Mouse (Mus musculus): ENCODE results near the gene Dnmt3b. TPM values are rescaled to one million over a fixed set of nuclear protein-coding genes. Genes with fewer than 3 reads are reported as not detected.

Dnmt3b gene
- total RNA-seq, 2 experiments from 2014 or later = 0.56 to 0.89 TPM

- intact Hi-C loops (cut with DNase I) = no loop called here
- peak; percentile 18 for DNase-seq
- no peak overlapping the region for H3K27ac ChIP-seq
- no peak for TF ChIP-seq CTCF (IDR thresholded peaks at IDR 0.05)
- H3K4me3 ChIP-seq = no peak overlapping the region
Measured at GRCm38 (mm10) chr2:153612594-153613281, 36.5 kb upstream of the Dnmt3b start.

- intact Hi-C loops (cut with DNase I) = no loop called here
- no peak for DNase-seq
- Histone ChIP-seq H3K4me3 (no peak overlapping the region), H3K27ac (no peak overlapping the region)
- no peak for TF ChIP-seq CTCF (IDR thresholded peaks at IDR 0.05)
Measured at GRCm38 (mm10) chr2:153616893-153617292, 32.4 kb upstream of the Dnmt3b start.

- Histone ChIP-seq H3K27ac (no peak overlapping the region), H3K4me3 (no peak overlapping the region)
- TF ChIP-seq CTCF (IDR thresholded peaks at IDR 0.05) = no peak
- intact Hi-C loops (cut with DNase I) = no loop called here
- DNase-seq = no peak
Measured at GRCm38 (mm10) chr2:153618439-153618838, 30.8 kb upstream of the Dnmt3b start.

GRCm38 (mm10) chr2:153618889-153619288 lies 30.4 kb upstream of the Dnmt3b start:
- TF ChIP-seq CTCF (IDR thresholded peaks at IDR 0.05) = no peak
- no peak for DNase-seq
- no peak overlapping the region for H3K27ac ChIP-seq
- intact Hi-C loops (cut with DNase I) = no loop called here
- no peak overlapping the region for H3K4me3 ChIP-seq

GRCm38 (mm10) chr2:153622449-153622848 lies 26.8 kb upstream of the Dnmt3b start:
- H3K4me3 ChIP-seq = no peak overlapping the region
- intact Hi-C loops (cut with DNase I) = no loop called here
- TF ChIP-seq CTCF (IDR thresholded peaks at IDR 0.05) = no peak
- DNase-seq = no peak
- H3K27ac ChIP-seq = no peak overlapping the region

GRCm38 (mm10) chr2:153630950-153631349 lies 18.3 kb upstream of the Dnmt3b start:
- H3K27ac ChIP-seq = no peak overlapping the region
- intact Hi-C loops (cut with DNase I) = no loop called here
- no peak for DNase-seq
- no peak overlapping the region for H3K4me3 ChIP-seq
- TF ChIP-seq CTCF (IDR thresholded peaks at IDR 0.05) = no peak

GRCm38 (mm10) chr2:153631976-153632870 lies 17.0 kb upstream of the Dnmt3b start, which contains the start of gene Commd7:
TSS of gene Commd7 (minus strand) at chr2:153632781.
- H3K27ac ChIP-seq = peak within 1 kb of the TSS; percentile 90
- intact Hi-C loops (cut with DNase I) = loop anchor here (2.0 kb wide), 1 partner anchor 17 kb away; the partner anchor contains the start of gene Dnmt3b
- no peak for TF ChIP-seq CTCF (IDR thresholded peaks at IDR 0.05)
- peak; percentile 92 for DNase-seq
- H3K4me3 ChIP-seq = peak within 1 kb of the TSS; percentile 100

- H3K4me3 ChIP-seq = peak overlapping the region; percentile 100
- peak overlapping the region; percentile 90 for H3K27ac ChIP-seq
- no peak for DNase-seq
- TF ChIP-seq CTCF (IDR thresholded peaks at IDR 0.05) = no peak
- intact Hi-C loops (cut with DNase I) = loop anchor here (2.0 kb wide), 1 partner anchor 16 kb away; the partner anchor contains the start of gene Dnmt3b
Measured at GRCm38 (mm10) chr2:153632871-153633226, 16.4 kb upstream of the Dnmt3b start.

GRCm38 (mm10) chr2:153633259-153633658 lies 16.0 kb upstream of the Dnmt3b start:
- intact Hi-C loops (cut with DNase I) = loop anchor here (2.0 kb wide), 1 partner anchor 16 kb away; the partner anchor contains the start of gene Dnmt3b
- no peak for TF ChIP-seq CTCF (IDR thresholded peaks at IDR 0.05)
- peak; percentile 11 for DNase-seq
- peak overlapping the region; percentile 90; the same call in 1 of the 2 replicates for H3K27ac ChIP-seq
- peak overlapping the region; percentile 100 for H3K4me3 ChIP-seq

- no peak for TF ChIP-seq CTCF (IDR thresholded peaks at IDR 0.05)
- peak; percentile 5 for DNase-seq
- intact Hi-C loops (cut with DNase I) = no loop called here
- Histone ChIP-seq H3K4me3 (no peak overlapping the region), H3K27ac (no peak overlapping the region)
Measured at GRCm38 (mm10) chr2:153638977-153639680, 10.1 kb upstream of the Dnmt3b start.

- no peak for TF ChIP-seq CTCF (IDR thresholded peaks at IDR 0.05)
- Histone ChIP-seq H3K27ac (no peak overlapping the region), H3K4me3 (no peak overlapping the region)
- DNase-seq = peak; percentile 9
- intact Hi-C loops (cut with DNase I) = no loop called here
Measured at GRCm38 (mm10) chr2:153642496-153642895, 6.8 kb upstream of the Dnmt3b start.

GRCm38 (mm10) chr2:153642999-153643398 lies 6.3 kb upstream of the Dnmt3b start:
- intact Hi-C loops (cut with DNase I) = no loop called here
- no peak for TF ChIP-seq CTCF (IDR thresholded peaks at IDR 0.05)
- H3K27ac ChIP-seq = no peak overlapping the region
- no peak for DNase-seq
- no peak overlapping the region for H3K4me3 ChIP-seq

All from gastrocnemius, adult 2 months (tissue).